Mouse (Mus musculus) cerebellum, postnatal 4 days (tissue): ENCODE data around the gene Sox10.

ENCODE experiments used
- DNase-seq, 2 experiments: peaks; one replicate each; pipeline ENCODE4 v3.0.0; 2022; ENCODE audit warnings: low spot score in 2 of 2, mixed read lengths in 1 of 2

The Sox10 gene

GRCm38 (mm10) chr15:79165140-79165539 is at the start of gene Sox10:
TSS of gene Sox10 (minus strand) at chr15:79165240.
- DNase-seq = no peak

- no peak for DNase-seq
Observed at GRCm38 (mm10) chr15:79213591-79213990, 48.6 kb upstream of the Sox10 start.

- no peak for DNase-seq
Observed at GRCm38 (mm10) chr15:79212750-79213446, 47.9 kb upstream of the Sox10 start.

- no peak for DNase-seq
Observed at GRCm38 (mm10) chr15:79210357-79210756, 45.3 kb upstream of the Sox10 start.

GRCm38 (mm10) chr15:79208758-79209439 is 43.9 kb upstream of the Sox10 start:
- DNase-seq = no peak

- no peak for DNase-seq
Observed at GRCm38 (mm10) chr15:79208211-79208610, 43.2 kb upstream of the Sox10 start.

- no peak for DNase-seq
Observed at GRCm38 (mm10) chr15:79202575-79202974, 37.5 kb upstream of the Sox10 start.

GRCm38 (mm10) chr15:79201491-79202150 is 36.6 kb upstream of the Sox10 start:
- no peak for DNase-seq

- no peak for DNase-seq
Observed at GRCm38 (mm10) chr15:79199390-79199976, 34.4 kb upstream of the Sox10 start.

- no peak for DNase-seq
Observed at GRCm38 (mm10) chr15:79195492-79195891, 30.5 kb upstream of the Sox10 start.

GRCm38 (mm10) chr15:79194946-79195345 is 29.9 kb upstream of the Sox10 start:
- no peak for DNase-seq

GRCm38 (mm10) chr15:79194048-79194447 is 29.0 kb upstream of the Sox10 start:
- DNase-seq = no peak

GRCm38 (mm10) chr15:79192885-79193845 is 28.1 kb upstream of the Sox10 start:
- peak in 1 of 2 experiments; percentile 42 for DNase-seq

- DNase-seq = no peak
Observed at GRCm38 (mm10) chr15:79192450-79192849, 27.4 kb upstream of the Sox10 start.

- DNase-seq = no peak
Observed at GRCm38 (mm10) chr15:79191426-79191825, 26.4 kb upstream of the Sox10 start.

- DNase-seq = no peak
Observed at GRCm38 (mm10) chr15:79187819-79188218, 22.8 kb upstream of the Sox10 start.

- DNase-seq = no peak
Observed at GRCm38 (mm10) chr15:79185213-79185612, 20.2 kb upstream of the Sox10 start.

GRCm38 (mm10) chr15:79176905-79177304 is 11.9 kb upstream of the Sox10 start:
- no peak for DNase-seq

GRCm38 (mm10) chr15:79166712-79167111 is 1.7 kb upstream of the Sox10 start:
- DNase-seq = no peak

- DNase-seq = no peak
Observed at GRCm38 (mm10) chr15:79164251-79164650, 789 bp downstream of the Sox10 start.

GRCm38 (mm10) chr15:79162822-79163221 is 2.2 kb downstream of the Sox10 start:
- no peak for DNase-seq
